In the genomic region with DNA sequence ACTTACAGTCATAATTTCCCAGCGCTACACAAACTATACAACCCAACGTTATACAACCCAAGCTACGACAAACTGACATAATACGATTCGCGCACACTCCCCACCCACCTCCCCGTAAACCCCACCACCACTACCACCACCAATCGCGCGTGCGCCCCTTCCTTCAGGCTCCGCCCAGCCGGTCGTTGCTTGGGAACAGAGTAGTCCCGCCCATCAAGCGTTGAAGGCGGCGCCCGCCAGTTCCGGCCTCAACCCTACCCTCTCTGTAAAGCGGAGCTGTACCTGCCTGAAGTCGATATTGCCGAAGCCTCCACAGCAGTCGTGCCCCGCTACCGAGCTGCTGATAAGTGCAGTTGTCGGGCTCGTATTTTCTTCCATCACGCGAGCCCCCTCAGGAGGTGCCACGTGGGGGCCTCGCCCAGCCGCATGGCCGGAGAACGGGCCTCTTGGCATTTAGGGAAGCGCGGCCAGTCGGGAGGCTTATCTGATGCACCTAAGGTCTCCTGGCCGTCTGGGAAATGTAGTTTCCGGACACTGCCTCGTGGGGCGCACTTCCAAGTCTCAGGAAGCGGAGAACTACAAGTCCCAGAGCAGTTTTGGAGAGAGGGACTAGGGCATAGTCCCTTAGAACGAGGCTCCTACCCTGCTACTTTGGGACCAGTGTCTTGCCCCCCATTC, we compare ENCODE assay signal across 8 mouse cellular contexts. TPM values are rescaled to one million over a fixed set of nuclear protein-coding genes. Genes with fewer than 3 reads are reported as not detected.
DNase-seq lines count a peak whose midpoint lies in the region; ATAC-seq and TF ChIP-seq lines count a peak whose summit lies in the region.

A gene (minus strand): TSS at position 432 of the 678 bp plus-strand sequence.

- ATAC-seq in kidney, embryonic 14.5 days (ENCODE audit: low FRiP score, low TSS enrichment), result peak; percentile 98
- peak; percentile 99 for ATAC-seq in limb, embryonic 15.5 days (ENCODE audit: insufficient number of reproducible peaks, low FRiP score, low TSS enrichment, low read depth)

- H3K36me3 ChIP-seq in kidney, embryonic 14.5 days (ENCODE audit: control insufficient read depth, insufficient read depth, low read length), result no peaks in the 10 kb centered on the region
- no peaks in the 10 kb centered on the region for H3K36me3 ChIP-seq in limb, embryonic 15.5 days

- peak within 1 kb of the TSS; percentile 48 for H3K4me2 ChIP-seq in kidney, embryonic 14.5 days (replicated peaks; ENCODE audit: low read depth, low read length)
- H3K4me2 ChIP-seq in limb, embryonic 15.5 days, result peak within 1 kb of the TSS; percentile 52

- no peak for TF ChIP-seq CTCF in bone marrow macrophage, adult 2 months (IDR thresholded peaks at IDR 0.05; ENCODE audit: low read depth, low read length)
- no peak for TF ChIP-seq CTCF in embryonic fibroblast, embryonic 13.5 days (IDR thresholded peaks at IDR 0.05; ENCODE audit: borderline replicate concordance, insufficient read depth, low read length)

- WGBS in kidney, embryonic 14.5 days, result under 1% methylated on average over 44 of the region's 44 CpGs
- WGBS in limb, embryonic 15.5 days, result under 1% methylated on average over 44 of the region's 44 CpGs

- no peak for TF ChIP-seq POLR2A in bone marrow macrophage, adult 2 months (IDR thresholded peaks at IDR 0.05; ENCODE audit: borderline replicate concordance, low read depth, low read length)
- peak; percentile 72 for TF ChIP-seq POLR2A in embryonic fibroblast, embryonic 13.5 days (IDR thresholded peaks at IDR 0.05; ENCODE audit: low read depth, low read length)

- H3K27me3 ChIP-seq in kidney, embryonic 14.5 days (ENCODE audit: control insufficient read depth, insufficient read depth, low read length), result no peaks in the 10 kb centered on the region
- H3K27me3 ChIP-seq in limb, embryonic 15.5 days, result no peaks in the 10 kb centered on the region

- peak within 1 kb of the TSS; percentile 73 for H3K4me3 ChIP-seq in bone marrow macrophage, adult 2 months (ENCODE audit: insufficient read depth, low read length)
- peak within 1 kb of the TSS; percentile 51 for H3K4me3 ChIP-seq in embryonic fibroblast, embryonic 13.5 days (ENCODE audit: insufficient read depth, low read length)
- peak within 1 kb of the TSS; percentile 55 for H3K4me3 ChIP-seq in kidney, embryonic 14.5 days (ENCODE audit: low read length)
- H3K4me3 ChIP-seq in limb, embryonic 15.5 days, result peak within 1 kb of the TSS; percentile 67

- H3K4me1 ChIP-seq in bone marrow macrophage, adult 2 months (ENCODE audit: control insufficient read depth, insufficient read depth, low read length), result peaks cover 9% of the 10 kb centered on the region
- no peaks in the 10 kb centered on the region for H3K4me1 ChIP-seq in embryonic fibroblast, embryonic 13.5 days (ENCODE audit: control insufficient read depth, insufficient read depth, low read length)
- H3K4me1 ChIP-seq in kidney, embryonic 14.5 days (ENCODE audit: control insufficient read depth, insufficient read depth, low read length), result peaks cover 4% of the 10 kb centered on the region; the same call in 1 of the 2 replicates
- H3K4me1 ChIP-seq in limb, embryonic 15.5 days, result peaks cover 8% of the 10 kb centered on the region

- H3K27ac ChIP-seq in bone marrow macrophage, adult 2 months (ENCODE audit: insufficient read depth, low read depth, low read length), result peak within 1 kb of the TSS; percentile 71
- peak within 1 kb of the TSS; percentile 53 for H3K27ac ChIP-seq in embryonic fibroblast, embryonic 13.5 days (ENCODE audit: insufficient read depth, low read length)
- peak within 1 kb of the TSS; percentile 81 for H3K27ac ChIP-seq in kidney, embryonic 14.5 days (ENCODE audit: low read depth, low read length)
- H3K27ac ChIP-seq in limb, embryonic 15.5 days, result peak within 1 kb of the TSS; percentile 97

- peak; percentile 97 for DNase-seq in A20 (ENCODE audit: low read depth, low spot score)
- DNase-seq in heart, adult 9 months (ENCODE audit: low spot score in 2 of 2), result peak; percentile 95 to 96
- peak; percentile 76 to 82 for DNase-seq in monocyte, adult 2 months (ENCODE audit: low read depth in 1 of 2, low spot score in 2 of 2)
- peak; percentile 87 to 88 for DNase-seq in spleen, postnatal 36 days (ENCODE audit: low spot score in 2 of 2)

- H3K9me3 ChIP-seq in kidney, embryonic 14.5 days (ENCODE audit: control insufficient read depth, low read length), result no peaks in the 10 kb centered on the region
- no peaks in the 10 kb centered on the region for H3K9me3 ChIP-seq in limb, embryonic 15.5 days

- H3K9ac ChIP-seq in kidney, embryonic 14.5 days (ENCODE audit: low read depth, low read length), result peak within 1 kb of the TSS; percentile 74
- H3K9ac ChIP-seq in limb, embryonic 15.5 days, result peak within 1 kb of the TSS; percentile 35

RNA-seq across cellular contexts. Expression of the gene that starts here (rescaled TPM):
- 1.4 and 4.6 TPM in 2 replicates for polyA plus RNA-seq in bone marrow macrophage, adult 2 months (2012; ENCODE audit: insufficient read depth, insufficient read length, missing spikeins)
- 5.8 and 9.8 TPM in 2 replicates for polyA plus RNA-seq in embryonic fibroblast, embryonic 13.5 days (2011; ENCODE audit: insufficient read length, low read depth, missing spikeins)
- polyA plus RNA-seq in kidney, embryonic 14.5 days (2014; fragmentation: Nextera tagmentation; extraction: Ambion mirVana), result 13.6 and 13.9 TPM in 2 replicates
- 4.6 and 7.0 TPM in 2 replicates for polyA plus RNA-seq in limb, embryonic 15.5 days (2015; fragmentation: Nextera tagmentation; extraction: Ambion mirVana)

Comparison
In these comparisons a context has a peak if more than half of its experiments do, and no peak if none do; other contexts are left out.
1. Peak in every context shown above with its lines: DNase-seq, ATAC-seq, H3K4me3 ChIP-seq and H3K27ac ChIP-seq.